Mouse (Mus musculus): ENCODE measurements around the gene Kcnk1. TPM values are rescaled to one million over a fixed set of nuclear protein-coding genes. Genes with fewer than 3 reads are reported as not detected.

Gene Kcnk1
- polyA plus RNA-seq, 1 experiment from 2014 or later, result 58.1 TPM

DNA sequence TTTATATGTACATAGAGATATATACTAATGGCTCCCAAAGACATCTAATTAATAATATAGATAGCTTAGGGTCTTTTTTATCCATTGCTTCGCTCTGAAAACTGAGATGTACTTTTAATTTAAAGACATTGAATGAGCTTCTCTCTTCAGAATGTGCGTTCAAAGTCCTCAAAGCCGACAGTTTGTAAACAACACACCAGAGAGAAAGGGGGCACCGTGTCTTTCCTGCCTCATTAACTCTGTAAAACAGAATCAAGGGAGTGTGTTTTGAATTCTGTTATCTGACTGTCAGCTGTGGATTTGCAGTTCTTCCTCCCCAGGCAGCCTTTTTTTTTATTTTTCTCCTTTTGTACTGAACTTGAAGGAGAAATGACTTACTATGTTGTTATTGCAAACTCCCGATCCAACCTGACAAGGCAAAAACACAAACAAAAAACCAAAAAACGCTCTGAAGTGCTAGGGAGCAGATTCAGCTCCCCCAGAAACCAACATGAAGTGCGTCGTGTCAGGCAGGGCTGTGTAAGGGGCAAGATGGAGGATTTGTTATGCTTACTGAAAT is 69.7 kb downstream of the Kcnk1 start:
- ATAC-seq (ENCODE audit: insufficient read depth, low FRiP score, low read depth), result no peak
- 45% methylated on average over 8 of the region's 8 CpGs for WGBS
- H3K27ac ChIP-seq, result no peak overlapping the region

DNA sequence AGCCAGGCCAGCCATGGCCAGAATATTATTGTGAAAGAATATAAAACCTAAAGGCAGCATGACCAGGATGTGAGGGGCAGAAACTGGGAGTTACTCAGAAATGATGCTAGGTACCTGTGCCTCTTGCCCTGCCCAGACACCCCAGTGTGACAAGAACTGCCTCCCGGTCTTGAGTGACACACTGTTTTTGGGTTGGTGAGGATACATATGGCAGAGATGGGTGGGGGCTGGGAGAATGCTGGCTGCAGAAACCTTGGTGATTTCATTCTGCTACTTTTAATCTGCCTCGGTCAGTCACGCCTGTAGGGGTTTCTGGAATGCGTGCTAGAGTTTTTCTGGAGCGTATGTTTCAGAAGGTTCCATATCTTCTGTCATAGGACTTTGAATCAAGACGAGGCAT is 72.3 kb downstream of the Kcnk1 start:
- Histone ChIP-seq H3K27ac (no peak overlapping the region), H3K4me2 (no peak overlapping the region), H3K27me3 (replicated peaks) (no peaks in the 10 kb centered on the region), H3K9me3 (no peaks in the 10 kb centered on the region), H3K9ac (no peak overlapping the region), H3K36me3 (no peaks in the 10 kb centered on the region), H3K4me3 (replicated peaks) (no peak overlapping the region), H3K4me1 (no peaks in the 10 kb centered on the region)
- 61% methylated on average over 6 of the region's 6 CpGs for WGBS
- ATAC-seq (ENCODE audit: insufficient read depth, low FRiP score, low read depth), result no peak

More for the DNA sequence above, 69.7 kb downstream of the Kcnk1 start:
- Histone ChIP-seq H3K4me2 (no peak overlapping the region), H3K4me3 (replicated peaks) (no peak overlapping the region), H3K4me1 (no peaks in the 10 kb centered on the region), H3K27me3 (replicated peaks) (no peaks in the 10 kb centered on the region), H3K9me3 (no peaks in the 10 kb centered on the region), H3K36me3 (no peaks in the 10 kb centered on the region), H3K9ac (no peak overlapping the region)

DNA sequence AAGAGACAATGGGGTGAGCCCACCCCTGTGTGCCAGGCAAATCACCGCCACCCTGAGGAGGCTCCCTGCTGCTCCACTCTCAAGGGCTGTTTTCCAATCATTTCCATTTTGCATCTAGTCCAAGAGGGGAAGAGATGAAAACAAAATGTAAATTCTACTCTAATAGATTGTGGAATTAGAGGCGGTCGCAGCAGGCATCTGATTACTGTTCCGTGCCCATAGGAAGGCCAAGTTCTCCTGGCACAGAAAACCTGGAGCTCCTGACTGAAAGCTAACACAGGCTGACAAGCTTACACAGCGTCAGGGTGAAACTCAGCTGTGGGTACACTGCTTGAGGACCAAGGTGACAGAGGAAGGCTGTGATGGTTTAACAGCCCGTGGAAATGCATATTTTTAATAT is 73.2 kb downstream of the Kcnk1 start:
- WGBS, result 79% methylated on average over 6 of the region's 6 CpGs
- Histone ChIP-seq H3K9me3 (no peaks in the 10 kb centered on the region), H3K4me3 (replicated peaks) (no peak overlapping the region), H3K9ac (no peak overlapping the region), H3K36me3 (no peaks in the 10 kb centered on the region), H3K27ac (no peak overlapping the region), H3K4me2 (no peak overlapping the region), H3K4me1 (no peaks in the 10 kb centered on the region), H3K27me3 (replicated peaks) (no peaks in the 10 kb centered on the region)
- ATAC-seq (ENCODE audit: insufficient read depth, low FRiP score, low read depth), result no peak

DNA sequence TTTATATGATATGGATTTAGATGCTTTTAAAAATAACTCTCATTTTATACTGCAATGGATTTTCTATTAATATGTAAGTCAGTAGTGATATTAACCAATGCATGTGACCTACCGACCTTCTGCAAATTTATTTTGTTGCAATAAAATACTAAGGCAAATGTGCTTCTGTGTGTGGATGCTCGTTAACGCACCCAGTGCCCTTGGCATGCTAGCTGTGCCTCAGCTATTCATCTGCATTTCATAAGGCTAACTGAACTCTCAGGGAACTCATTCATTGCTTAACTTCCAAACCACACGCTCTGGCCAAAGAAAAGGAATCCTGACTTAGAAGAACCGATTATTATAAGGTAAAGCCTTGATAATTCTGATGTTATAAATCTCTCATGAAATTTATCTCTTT is 77.7 kb downstream of the Kcnk1 start:
- H3K9me3 ChIP-seq, result no peaks in the 10 kb centered on the region
- H3K27ac ChIP-seq, result no peak overlapping the region
- no peak overlapping the region for H3K4me3 ChIP-seq (replicated peaks)
- H3K4me2 ChIP-seq, result no peak overlapping the region
- 74% methylated on average over 5 of the region's 5 CpGs for WGBS
- H3K27me3 ChIP-seq (replicated peaks), result no peaks in the 10 kb centered on the region
- H3K9ac ChIP-seq, result no peak overlapping the region
- no peaks in the 10 kb centered on the region for H3K4me1 ChIP-seq
- no peak for ATAC-seq (ENCODE audit: insufficient read depth, low FRiP score, low read depth)
- no peaks in the 10 kb centered on the region for H3K36me3 ChIP-seq

DNA sequence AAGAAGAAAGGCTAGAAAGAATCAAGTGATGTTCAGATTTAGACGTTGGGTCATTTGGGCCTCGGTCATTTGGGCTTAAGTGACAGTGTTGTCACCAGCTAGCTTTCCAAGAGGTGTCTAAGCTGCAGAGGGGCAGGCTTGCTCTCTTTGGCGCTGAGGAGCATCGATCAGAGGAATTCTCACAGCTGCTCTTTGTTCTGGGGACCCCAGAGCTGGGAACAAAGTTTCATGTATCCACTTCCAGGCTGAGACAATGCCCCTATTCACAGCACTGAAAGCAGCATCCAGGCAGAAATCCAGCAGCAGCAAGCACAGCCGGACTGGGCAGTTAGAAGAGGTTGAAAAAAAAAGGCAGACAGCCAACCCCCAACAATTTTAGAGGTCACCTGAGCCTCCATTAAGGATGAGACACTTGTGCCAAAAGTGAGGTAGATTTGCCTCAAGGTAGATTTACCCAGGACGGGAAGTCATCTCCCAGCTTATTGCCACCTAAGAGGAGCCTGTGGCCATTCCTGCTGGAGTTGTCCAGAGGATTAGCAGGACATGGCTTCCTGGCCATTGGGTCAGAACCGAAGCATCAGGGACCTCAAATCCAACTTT is 78.3 kb downstream of the Kcnk1 start:
- Histone ChIP-seq H3K9me3 (no peaks in the 10 kb centered on the region), H3K4me3 (replicated peaks) (no peak overlapping the region), H3K4me1 (no peaks in the 10 kb centered on the region), H3K27ac (no peak overlapping the region), H3K36me3 (no peaks in the 10 kb centered on the region), H3K9ac (no peak overlapping the region), H3K27me3 (replicated peaks) (no peaks in the 10 kb centered on the region), H3K4me2 (no peak overlapping the region)
- no peak for ATAC-seq (ENCODE audit: insufficient read depth, low FRiP score, low read depth)
- 58% methylated on average over 7 of the region's 7 CpGs for WGBS

DNA sequence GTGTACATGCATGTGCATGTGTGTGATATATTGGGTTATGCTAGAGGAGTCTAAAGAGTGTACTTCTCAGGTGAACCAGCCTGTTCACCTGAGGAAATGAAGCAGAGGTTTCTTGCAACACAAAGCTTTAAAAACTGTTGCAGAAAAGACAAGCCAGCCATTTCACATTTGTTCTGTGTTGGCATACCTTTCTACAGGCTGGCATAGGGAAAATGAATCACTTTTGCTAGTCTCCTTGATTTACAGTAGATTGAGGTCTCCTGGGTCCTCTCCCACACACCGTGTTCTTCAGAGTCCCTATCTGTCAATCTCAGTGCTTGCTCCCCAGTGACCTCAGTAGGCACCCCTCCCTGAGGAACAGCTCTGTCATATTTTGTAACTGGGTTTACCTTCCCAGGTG is 79.1 kb downstream of the Kcnk1 start:
- Histone ChIP-seq H3K27ac (no peak overlapping the region), H3K9me3 (no peaks in the 10 kb centered on the region), H3K36me3 (no peaks in the 10 kb centered on the region), H3K4me2 (no peak overlapping the region), H3K9ac (no peak overlapping the region), H3K4me3 (replicated peaks) (no peak overlapping the region), H3K27me3 (replicated peaks) (no peaks in the 10 kb centered on the region), H3K4me1 (no peaks in the 10 kb centered on the region)
- no peak for ATAC-seq (ENCODE audit: insufficient read depth, low FRiP score, low read depth)
- 77% methylated on average over 1 of the region's 1 CpGs for WGBS

DNA sequence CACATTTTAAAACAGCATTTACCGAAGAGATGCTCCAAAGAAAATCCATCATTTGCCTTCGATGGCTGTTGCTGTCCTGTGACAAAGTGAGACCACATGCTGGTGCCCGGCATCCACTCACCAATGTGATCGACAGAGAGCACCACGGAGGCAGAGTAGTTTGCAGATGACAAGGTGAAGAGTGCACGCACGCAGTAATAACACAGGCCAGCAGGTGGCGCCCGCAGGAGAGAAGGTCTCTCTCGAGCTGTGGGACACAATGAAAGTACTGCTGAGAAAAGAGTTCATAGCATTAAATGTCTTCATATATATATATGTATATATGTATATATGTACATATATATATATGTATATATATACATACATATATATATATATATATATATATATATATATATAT is 80.4 kb downstream of the Kcnk1 start:
- H3K9ac ChIP-seq, result no peak overlapping the region
- no peaks in the 10 kb centered on the region for H3K27me3 ChIP-seq (replicated peaks)
- H3K4me2 ChIP-seq, result no peak overlapping the region
- H3K27ac ChIP-seq, result no peak overlapping the region
- H3K4me3 ChIP-seq (replicated peaks), result no peak overlapping the region
- no peaks in the 10 kb centered on the region for H3K9me3 ChIP-seq
- no peaks in the 10 kb centered on the region for H3K36me3 ChIP-seq
- no peaks in the 10 kb centered on the region for H3K4me1 ChIP-seq
- no peak for ATAC-seq (ENCODE audit: insufficient read depth, low FRiP score, low read depth)
- WGBS, result 13% methylated on average over 10 of the region's 10 CpGs

Other genes starting within 250 kb of the Kcnk1 start
- 0.21 and 0.27 TPM in 2 replicates for gene Pcnx2, start 96.9 kb upstream of the Kcnk1 start, polyA plus RNA-seq (2015; fragmentation: Nextera tagmentation; extraction: Ambion mirVana)
- 1.7 and 2.3 TPM in 2 replicates for gene Map3k21, start 84.7 kb upstream of the Kcnk1 start, polyA plus RNA-seq (2015; fragmentation: Nextera tagmentation; extraction: Ambion mirVana)

All from stomach, embryonic 15.5 days (tissue).